Mouse (Mus musculus): Measurements from ENCODE around the gene Sirpa. TPM values are rescaled to one million over a fixed set of nuclear protein-coding genes. Genes with fewer than 3 reads are reported as not detected.
A peak's percentile ranks its signal among the peaks of the same experiment; 100 is the strongest.

Gene Sirpa
- total RNA-seq, 4 experiments from 2014 or later: 4.0 to 9.7 (median 5.3) TPM

- peak in 1 of 2 experiments; percentile 1 for DNase-seq (ENCODE audit: low spot score in 2 of 2)
Observed at GRCm38 (mm10) chr2:129632324-129632723, 39.7 kb downstream of the Sirpa start.

- peak; percentile 68 to 70 for DNase-seq (ENCODE audit: low spot score in 2 of 2)
Observed at GRCm38 (mm10) chr2:129633077-129633732, 40.6 kb downstream of the Sirpa start.

GRCm38 (mm10) chr2:129633982-129634381, 41.3 kb downstream of the Sirpa start:
- DNase-seq (ENCODE audit: low spot score in 2 of 2): no peak

DNA sequence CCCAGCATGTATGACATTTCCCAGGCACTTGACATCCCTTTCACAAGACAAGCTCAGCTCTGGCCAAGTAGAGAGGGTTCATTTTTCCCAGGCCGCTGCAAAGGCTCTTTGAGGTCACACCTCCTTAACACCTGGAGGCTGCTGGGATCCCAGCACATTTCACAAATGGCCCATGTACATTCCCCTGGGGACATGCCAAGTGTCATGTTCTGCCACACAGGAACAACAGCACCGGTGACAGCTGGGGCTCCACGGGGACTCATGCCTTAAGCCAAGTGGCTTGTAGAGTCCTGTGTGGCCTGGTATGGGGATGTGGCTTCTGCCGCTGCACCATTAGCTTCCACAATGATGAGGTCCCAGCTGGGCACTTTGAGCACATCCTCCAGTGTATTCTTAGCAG, 60.0 kb downstream of the Sirpa start:
- peak in 1 of 2 experiments; percentile 19 for DNase-seq (ENCODE audit: low spot score in 2 of 2)

- no peak for DNase-seq (ENCODE audit: low spot score in 2 of 2)
Observed at GRCm38 (mm10) chr2:129653632-129654031, 61.0 kb downstream of the Sirpa start.

DNA sequence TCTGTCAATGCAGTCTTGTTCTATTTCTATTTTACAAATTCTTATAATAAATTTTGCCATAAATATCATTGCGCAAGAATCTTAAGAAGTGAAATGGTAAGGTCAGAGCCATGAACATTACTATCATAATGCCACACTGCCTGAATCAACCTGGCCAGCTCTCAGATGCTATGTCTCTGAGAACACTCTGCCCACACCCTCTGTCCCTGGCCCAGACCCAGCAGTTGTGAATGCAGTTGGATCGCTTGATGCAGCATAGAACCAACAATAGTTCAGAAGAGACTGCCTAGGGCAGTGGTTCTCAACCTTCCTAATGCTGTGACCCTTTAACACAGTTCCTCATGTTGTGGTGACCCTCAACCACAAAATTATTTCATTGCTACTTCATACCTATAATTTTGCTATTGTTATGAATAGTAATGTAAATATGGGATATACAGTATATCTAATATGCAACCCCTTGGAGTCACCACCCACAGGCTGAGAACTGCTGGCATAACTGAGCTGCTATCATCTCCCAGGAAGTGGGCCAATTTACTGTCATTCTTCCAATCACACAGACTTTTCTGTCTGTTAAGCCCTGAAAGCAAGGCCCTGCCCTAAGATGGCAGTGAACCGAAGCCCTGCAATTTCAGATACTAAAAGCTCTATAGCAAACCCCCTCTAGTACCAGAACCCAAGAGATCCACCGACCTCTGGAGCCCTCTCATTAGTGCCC, 61.8 kb downstream of the Sirpa start:
- DNase-seq (ENCODE audit: low spot score in 2 of 2): no peak

- DNase-seq (ENCODE audit: low spot score in 2 of 2): no peak
Observed at GRCm38 (mm10) chr2:129655033-129655432, 62.4 kb downstream of the Sirpa start.

- DNase-seq (ENCODE audit: low spot score in 2 of 2): no peak
Observed at GRCm38 (mm10) chr2:129658796-129659195, 66.2 kb downstream of the Sirpa start.

DNA sequence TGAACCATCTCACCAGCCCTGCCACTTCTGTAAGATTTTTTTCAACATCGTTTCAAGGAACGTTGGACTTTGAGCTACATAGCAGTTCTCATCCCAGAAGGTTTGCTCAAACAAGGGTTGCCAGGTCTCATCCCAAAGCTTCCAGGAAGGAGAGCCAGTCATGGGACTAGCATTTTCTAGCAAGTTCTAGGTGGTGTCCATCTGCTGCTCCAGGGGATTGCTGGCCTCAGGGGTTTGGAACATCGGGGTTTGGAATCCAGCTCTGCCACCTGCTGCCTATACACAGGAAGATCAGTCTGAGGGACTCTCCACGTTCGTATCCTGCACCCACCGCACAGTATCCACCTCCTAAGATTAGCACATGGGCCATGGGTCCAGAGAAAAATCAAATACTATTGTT, 67.4 kb downstream of the Sirpa start:
- no peak for DNase-seq (ENCODE audit: low spot score in 2 of 2)

- DNase-seq (ENCODE audit: low spot score in 2 of 2): no peak
Observed at GRCm38 (mm10) chr2:129662484-129662883, 69.8 kb downstream of the Sirpa start.

- DNase-seq (ENCODE audit: low spot score in 2 of 2): no peak
Observed at GRCm38 (mm10) chr2:129671911-129672310, 79.3 kb downstream of the Sirpa start.

- DNase-seq (ENCODE audit: low spot score in 2 of 2): peak; percentile 44
Observed at GRCm38 (mm10) chr2:129674935-129675634, 82.5 kb downstream of the Sirpa start.

DNA sequence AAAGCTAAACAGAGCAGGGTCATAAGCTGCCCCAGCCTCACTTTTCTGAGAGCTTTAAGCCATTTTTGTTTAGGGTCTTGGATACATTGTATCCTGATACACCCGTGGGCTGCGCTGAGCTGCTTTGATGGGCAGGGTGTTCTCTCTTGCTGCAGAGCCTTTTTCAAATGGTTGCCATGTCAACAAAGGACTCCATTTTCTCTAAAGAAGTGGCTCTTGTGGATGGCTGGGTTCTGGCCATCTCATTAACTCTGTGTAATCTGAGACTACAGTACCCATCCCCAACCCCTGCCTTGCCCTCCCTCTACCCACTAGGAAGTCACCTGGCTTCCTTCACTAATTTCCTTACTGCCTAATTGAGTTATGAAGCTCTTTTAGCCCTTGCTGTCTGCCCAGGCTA, 85.0 kb downstream of the Sirpa start:
- no peak for DNase-seq (ENCODE audit: low spot score in 2 of 2)

DNA sequence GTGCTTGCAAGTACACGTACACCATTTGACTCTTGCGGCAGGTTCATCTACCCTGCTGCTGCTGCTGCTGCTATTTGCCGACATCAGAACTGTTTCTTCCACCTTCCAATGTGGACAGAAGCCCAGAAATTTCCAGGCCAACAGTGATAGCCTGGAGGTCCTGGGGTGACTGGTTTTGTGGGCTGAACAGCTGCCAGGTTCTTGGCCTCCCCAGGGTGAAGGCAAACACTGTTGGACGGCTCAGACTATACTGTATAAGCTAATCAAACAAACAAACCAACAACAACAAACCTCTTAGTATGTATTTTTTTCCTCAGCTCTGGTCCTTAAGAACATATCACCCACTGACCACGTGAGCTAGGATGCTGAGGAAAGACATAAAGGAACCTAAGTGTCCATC, 86.4 kb downstream of the Sirpa start:
- DNase-seq (ENCODE audit: low spot score in 2 of 2): no peak

- DNase-seq (ENCODE audit: low spot score in 2 of 2): no peak
Observed at GRCm38 (mm10) chr2:129680236-129680635, 87.6 kb downstream of the Sirpa start.

Other genes with a start within 250 kb of the Sirpa start
- not detected for gene Il1b, start 221.7 kb upstream of the Sirpa start, total RNA-seq (2022)
- gene F830045P16Rik, start 56.2 kb upstream of the Sirpa start, total RNA-seq (2022): not detected
- gene Pdyn, start 107.0 kb downstream of the Sirpa start, total RNA-seq (2022): not detected
- gene Stk35, start 207.7 kb downstream of the Sirpa start, total RNA-seq (2022): 10 to 100 TPM in 1 of 4 experiments, 1 to 10 TPM in 3; 7.5 to 10.1 (median 7.8) TPM

All from gastrocnemius, adult 8-10 months (tissue).